12 mouse cellular contexts compared by ENCODE assay signal in the genomic region with DNA sequence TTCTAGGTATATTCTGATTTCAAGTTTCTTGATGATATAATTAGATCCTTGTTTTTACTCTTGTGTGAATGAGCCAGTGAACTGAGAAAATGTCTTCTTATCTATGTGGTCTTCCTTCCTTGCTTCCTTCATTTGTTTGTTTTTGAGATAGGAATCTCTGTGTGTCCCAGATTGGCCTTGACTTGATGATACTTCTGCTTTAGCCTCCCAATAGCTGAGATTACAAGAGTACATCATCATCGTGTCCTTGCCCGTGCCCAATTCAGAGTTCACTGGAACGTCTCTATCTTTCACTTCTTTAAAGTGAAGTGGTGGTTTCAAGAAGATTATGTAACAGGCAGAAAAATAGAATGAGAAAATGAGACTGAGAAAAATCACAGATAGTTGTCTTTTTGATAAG.
"Had no signal": no experiment of that assay in that cellular context is flagged by ENCODE, and none has a peak within 500 bp of the region (broad histone marks: within the 10 kb centered on the region; RNA-seq: fewer than 3 reads in every experiment).

No protein-coding gene starts in this region.

- DNase-seq: retina, postnatal 1 day; right cerebral cortex, adult 18-20 months; right cerebral cortex, postnatal 14 days; right cerebral cortex, postnatal 25 days; right cerebral cortex, postnatal 4 days; spleen, adult 18-20 months; thymus, adult 18-20 months; thymus, adult 2 months; thymus, postnatal 14 days; thymus, postnatal 25 days; thymus, postnatal 36 days; thymus, postnatal 4 days had no signal
